Mouse (Mus musculus): ENCODE results near the gene Prss34.

GRCm38 (mm10) chr17:25264453-25264852, 33.7 kb upstream of the Prss34 start:
- TF ChIP-seq POLR2A (IDR thresholded peaks at IDR 0.05; ENCODE audit: control insufficient read depth, low read depth, low read length) (no peak), CTCF (IDR thresholded peaks at IDR 0.05; ENCODE audit: control insufficient read depth, insufficient read depth, insufficient replicate concordance, low read depth, low read length) (peak; percentile 32; the same call in 1 of the 2 replicates)

Measured in testis, adult 2 months (tissue).